Mouse (Mus musculus): ENCODE results near the gene Gm20777. TPM values are rescaled to one million over a fixed set of nuclear protein-coding genes. Genes with fewer than 3 reads are reported as not detected.
"Not testable (repeated sequence)": the region's sequence is repeated elsewhere in the genome, so short reads cannot be mapped to it uniquely, and the experiment has no call there.

Gm20777 gene
- polyA plus RNA-seq (2012; ENCODE audit: insufficient read depth, insufficient read length, missing spikeins) = not detected in 2 replicates

DNA sequence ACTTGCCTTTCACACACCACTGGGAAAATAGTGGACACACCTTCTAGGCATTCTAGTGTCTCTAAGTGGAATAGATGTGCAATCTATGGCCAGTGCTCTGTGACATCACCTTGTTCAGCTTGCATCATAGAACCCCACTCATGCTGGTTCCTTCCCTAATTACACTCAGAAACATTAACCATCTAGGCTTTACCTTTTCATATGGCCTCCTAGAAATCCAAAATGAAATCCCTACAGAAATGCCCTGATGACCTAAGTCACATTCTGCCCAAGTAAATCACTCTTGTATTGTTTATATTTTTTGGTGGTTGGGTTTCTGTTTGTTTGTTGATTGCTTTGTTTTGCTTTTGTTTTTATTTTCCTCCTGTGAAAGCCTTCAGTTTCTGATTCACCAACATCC is at the start of gene Gm20777:
Gene Gm20777 (minus strand): TSS at position 101 of the 400 bp plus-strand sequence.
- not testable (repeated sequence) for H3K4me1 ChIP-seq (ENCODE audit: control insufficient read depth, insufficient read depth, low read length); H3K4me3 ChIP-seq (ENCODE audit: insufficient read depth, low read length); H3K27ac ChIP-seq (ENCODE audit: insufficient read depth, low read depth, low read length)

DNA sequence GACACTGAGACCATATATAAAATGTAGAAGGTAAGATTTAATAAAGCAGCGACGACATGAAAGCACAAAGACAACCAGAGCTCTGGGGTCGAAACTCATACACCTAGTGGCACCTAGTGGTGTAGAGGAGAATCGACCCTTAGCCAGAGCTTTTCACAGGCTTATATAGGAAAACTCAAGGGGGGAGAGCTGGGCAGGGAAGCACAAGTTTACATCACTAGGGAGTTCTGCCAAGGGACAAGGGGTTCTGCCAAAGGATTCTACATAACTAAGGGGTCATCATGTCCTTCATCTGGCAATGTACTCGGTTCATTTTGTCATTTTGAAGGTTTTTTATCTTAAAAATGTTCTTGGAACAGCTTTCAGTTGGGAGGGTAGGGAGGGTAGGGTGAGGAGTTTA is 42.7 kb downstream of the Gm20777 start:
- not testable (repeated sequence) for H3K4me1 ChIP-seq (ENCODE audit: control insufficient read depth, insufficient read depth, low read length); H3K4me3 ChIP-seq (ENCODE audit: insufficient read depth, low read length); H3K27ac ChIP-seq (ENCODE audit: insufficient read depth, low read depth, low read length)

- not testable (repeated sequence) for H3K27ac ChIP-seq (ENCODE audit: insufficient read depth, low read depth, low read length); H3K4me3 ChIP-seq (ENCODE audit: insufficient read depth, low read length); H3K4me1 ChIP-seq (ENCODE audit: control insufficient read depth, insufficient read depth, low read length)
Observed at GRCm38 (mm10) chrY:10708761-10709160, 43.5 kb downstream of the Gm20777 start.

DNA sequence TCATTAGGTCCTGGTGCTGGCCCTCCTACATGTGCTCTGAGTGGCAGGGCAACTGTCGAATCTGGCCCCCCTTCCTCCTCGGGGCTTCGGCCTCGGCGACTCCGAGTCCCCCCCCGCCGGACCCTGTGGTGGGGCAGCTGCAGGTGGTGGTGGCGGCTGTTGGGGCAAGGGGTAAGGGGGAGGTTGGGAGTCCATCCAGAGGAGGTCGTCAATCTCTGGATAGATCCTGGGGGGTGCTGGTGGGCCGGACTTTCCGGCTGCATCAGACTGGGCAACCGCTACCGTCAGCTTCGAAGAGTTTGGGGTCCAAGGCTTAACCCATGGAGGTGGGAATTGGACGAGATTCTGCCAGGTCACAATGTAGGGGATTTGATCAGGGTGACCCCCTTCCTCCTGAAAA is 44.0 kb downstream of the Gm20777 start:
- H3K4me1 ChIP-seq (ENCODE audit: control insufficient read depth, insufficient read depth, low read length); H3K27ac ChIP-seq (ENCODE audit: insufficient read depth, low read depth, low read length); H3K4me3 ChIP-seq (ENCODE audit: insufficient read depth, low read length): not testable (repeated sequence)

DNA sequence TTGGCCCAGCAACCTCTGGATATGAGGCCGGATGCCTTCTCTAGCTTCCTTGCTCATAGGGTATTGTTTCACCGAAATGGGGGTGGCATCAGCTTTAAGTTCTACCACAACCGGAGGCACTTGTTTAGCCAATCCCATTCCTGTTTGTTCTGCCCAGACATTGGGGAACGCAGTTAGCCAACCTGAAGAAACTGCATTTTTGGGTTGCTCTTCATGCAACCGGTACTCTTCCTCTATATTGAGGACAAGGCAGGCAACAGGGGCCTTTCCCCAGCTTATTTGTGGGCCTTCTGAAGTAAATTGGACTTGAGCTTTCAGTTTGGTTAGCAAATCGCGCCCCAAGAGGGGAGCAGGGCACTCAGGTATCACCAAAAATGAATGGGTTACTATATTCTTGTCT is 45.6 kb downstream of the Gm20777 start:
- H3K4me3 ChIP-seq (ENCODE audit: insufficient read depth, low read length); H3K4me1 ChIP-seq (ENCODE audit: control insufficient read depth, insufficient read depth, low read length); H3K27ac ChIP-seq (ENCODE audit: insufficient read depth, low read depth, low read length): not testable (repeated sequence)

Other genes starting within 250 kb of the Gm20777 start
- not detected in 2 replicates for gene Gm20737, start 216.4 kb downstream of the Gm20777 start, polyA plus RNA-seq (2012; ENCODE audit: insufficient read depth, insufficient read length, missing spikeins)
- gene Gm21775, start 199.0 kb downstream of the Gm20777 start, polyA plus RNA-seq (2012; ENCODE audit: insufficient read depth, insufficient read length, missing spikeins) = not detected in 2 replicates
- gene Gm21900, start 136.1 kb downstream of the Gm20777 start, polyA plus RNA-seq (2012; ENCODE audit: insufficient read depth, insufficient read length, missing spikeins) = not detected in 2 replicates